Mouse (Mus musculus): ENCODE data around the gene Hs6st3. TPM values are rescaled to one million over a fixed set of nuclear protein-coding genes. Genes with fewer than 3 reads are reported as not detected.
A peak's percentile ranks its signal among the peaks of the same experiment; 100 is the strongest.

The Hs6st3 gene
- polyA plus RNA-seq, 1 experiment from 2014 or later, result 1.4 TPM

GRCm38 (mm10) chr14:119813898-119814297 lies 675.8 kb downstream of the Hs6st3 start:
- Histone ChIP-seq H3K27me3 (ENCODE audit: insufficient read depth, low read length) (no peaks in the 10 kb centered on the region), H3K36me3 (ENCODE audit: insufficient read depth) (no peaks in the 10 kb centered on the region), H3K9me3 (ENCODE audit: low read depth, low read length) (no peaks in the 10 kb centered on the region), H3K4me3 (ENCODE audit: low read depth, low read length) (no peak overlapping the region), H3K4me1 (ENCODE audit: insufficient read depth) (no peaks in the 10 kb centered on the region), H3K27ac (ENCODE audit: low read depth) (no peak overlapping the region), H3K9ac (no peak overlapping the region), H3K4me2 (no peak overlapping the region)
- WGBS, result 92% methylated on average over 4 of the region's 4 CpGs
- DNase-seq, result no peak
- TF ChIP-seq CTCF (IDR thresholded peaks at IDR 0.05; ENCODE audit: low read depth), result no peak
- no peak for ATAC-seq (ENCODE audit: insufficient read depth)

DNA sequence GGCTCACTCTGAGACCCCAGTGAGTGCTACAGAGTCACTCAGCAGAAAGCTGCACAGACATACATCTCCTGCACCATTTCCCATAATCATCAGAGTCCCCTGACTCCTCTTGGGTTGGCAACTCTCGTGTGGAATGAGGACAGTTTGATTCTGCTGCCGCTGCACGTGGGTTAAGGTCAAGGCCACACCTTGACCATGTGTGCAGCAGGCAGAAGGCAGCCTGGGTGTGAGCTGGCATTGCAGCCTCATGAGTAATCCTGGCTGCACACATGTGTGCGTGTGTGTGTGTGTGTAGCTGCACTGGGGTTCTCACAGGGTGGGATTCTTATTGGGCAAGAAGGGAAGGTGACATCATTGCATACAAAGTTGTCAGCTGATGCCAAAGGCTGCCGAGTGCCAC lies 677.5 kb downstream of the Hs6st3 start:
- Histone ChIP-seq H3K4me1 (ENCODE audit: insufficient read depth) (no peaks in the 10 kb centered on the region), H3K9ac (no peak overlapping the region), H3K27ac (ENCODE audit: low read depth) (no peak overlapping the region), H3K4me2 (no peak overlapping the region), H3K9me3 (ENCODE audit: low read depth, low read length) (no peaks in the 10 kb centered on the region), H3K4me3 (ENCODE audit: low read depth, low read length) (no peak overlapping the region), H3K27me3 (ENCODE audit: insufficient read depth, low read length) (no peaks in the 10 kb centered on the region), H3K36me3 (ENCODE audit: insufficient read depth) (no peaks in the 10 kb centered on the region)
- ATAC-seq (ENCODE audit: insufficient read depth) (no peak), DNase-seq (no peak)
- no peak for TF ChIP-seq CTCF (IDR thresholded peaks at IDR 0.05; ENCODE audit: low read depth)
- WGBS, result 76% methylated on average over 5 of the region's 5 CpGs

- DNase-seq (no peak), ATAC-seq (ENCODE audit: insufficient read depth) (no peak)
- no peak overlapping the region for H3K4me2 ChIP-seq
- H3K27ac ChIP-seq (ENCODE audit: low read depth), result no peak overlapping the region
- H3K4me3 ChIP-seq (ENCODE audit: low read depth, low read length), result no peak overlapping the region
- no peaks in the 10 kb centered on the region for H3K4me1 ChIP-seq (ENCODE audit: insufficient read depth)
- TF ChIP-seq CTCF (IDR thresholded peaks at IDR 0.05; ENCODE audit: low read depth), result peak; percentile 26
- no peaks in the 10 kb centered on the region for H3K36me3 ChIP-seq (ENCODE audit: insufficient read depth)
- no peaks in the 10 kb centered on the region for H3K27me3 ChIP-seq (ENCODE audit: insufficient read depth, low read length)
- no peak overlapping the region for H3K9ac ChIP-seq
- 44% methylated on average over 6 of the region's 6 CpGs for WGBS
- no peaks in the 10 kb centered on the region for H3K9me3 ChIP-seq (ENCODE audit: low read depth, low read length)
Observed at GRCm38 (mm10) chr14:119820562-119820961, 682.4 kb downstream of the Hs6st3 start.

GRCm38 (mm10) chr14:119831165-119832011 lies 693.2 kb downstream of the Hs6st3 start:
- ATAC-seq (ENCODE audit: insufficient read depth) (peak; percentile 55; the same call in 1 of the 2 replicates), DNase-seq (peak; percentile 60)
- Histone ChIP-seq H3K4me2 (peak overlapping the region; percentile 15; the same call in 1 of the 2 replicates), H3K4me3 (ENCODE audit: low read depth, low read length) (no peak overlapping the region), H3K9ac (no peak overlapping the region), H3K27me3 (ENCODE audit: insufficient read depth, low read length) (no peaks in the 10 kb centered on the region), H3K27ac (ENCODE audit: low read depth) (no peak overlapping the region), H3K4me1 (ENCODE audit: insufficient read depth) (0 out of 2 replicates have a peak, but pooled peaks cover 6% of the 10 kb centered on the region), H3K36me3 (ENCODE audit: insufficient read depth) (no peaks in the 10 kb centered on the region), H3K9me3 (ENCODE audit: low read depth, low read length) (no peaks in the 10 kb centered on the region)
- WGBS, result 27% methylated on average over 19 of the region's 19 CpGs
- no peak for TF ChIP-seq CTCF (IDR thresholded peaks at IDR 0.05; ENCODE audit: low read depth)

DNA sequence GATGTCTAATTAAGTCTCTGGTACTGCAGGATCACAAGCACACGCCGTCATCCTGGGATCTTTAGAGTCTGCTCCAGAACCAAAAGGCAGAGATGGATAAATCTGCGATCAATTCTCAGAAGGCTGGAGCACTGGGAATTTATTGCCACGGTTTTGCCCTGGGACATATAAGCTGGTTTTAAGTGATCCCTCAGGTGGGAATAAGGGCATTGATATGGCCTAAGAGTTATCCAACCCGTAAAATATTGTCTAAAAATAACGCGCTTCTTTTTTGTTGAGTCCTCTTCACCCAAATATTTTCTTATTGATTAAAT lies 693.8 kb downstream of the Hs6st3 start:
- Histone ChIP-seq H3K4me1 (ENCODE audit: insufficient read depth) (0 out of 2 replicates have a peak, but pooled peaks cover 6% of the 10 kb centered on the region), H3K27me3 (ENCODE audit: insufficient read depth, low read length) (no peaks in the 10 kb centered on the region), H3K27ac (ENCODE audit: low read depth) (no peak overlapping the region), H3K9ac (no peak overlapping the region), H3K4me3 (ENCODE audit: low read depth, low read length) (no peak overlapping the region), H3K4me2 (no peak overlapping the region), H3K36me3 (ENCODE audit: insufficient read depth) (no peaks in the 10 kb centered on the region), H3K9me3 (ENCODE audit: low read depth, low read length) (no peaks in the 10 kb centered on the region)
- no peak for TF ChIP-seq CTCF (IDR thresholded peaks at IDR 0.05; ENCODE audit: low read depth)
- no peak for DNase-seq
- ATAC-seq (ENCODE audit: insufficient read depth), result no peak
- 71% methylated on average over 7 of the region's 7 CpGs for WGBS

DNA sequence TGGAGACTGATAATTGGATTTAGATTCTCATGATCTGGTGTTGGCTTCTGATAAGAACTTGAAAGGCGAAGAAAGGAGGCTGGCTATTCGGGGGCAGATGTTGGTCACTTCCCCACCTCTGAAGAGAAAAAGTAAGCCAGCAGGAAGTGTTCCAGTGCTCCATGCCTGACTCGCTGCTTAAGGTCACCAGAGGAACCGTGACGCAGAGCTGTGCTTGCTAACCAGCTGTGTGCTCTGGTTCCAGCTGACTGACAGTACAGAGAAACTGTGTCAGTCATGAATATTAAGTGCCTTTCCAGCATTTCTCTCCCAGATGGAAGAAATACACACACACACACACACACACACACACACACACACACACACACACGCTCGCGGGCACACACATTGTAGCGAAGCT lies 694.8 kb downstream of the Hs6st3 start:
- H3K27me3 ChIP-seq (ENCODE audit: insufficient read depth, low read length), result no peaks in the 10 kb centered on the region

GRCm38 (mm10) chr14:119834008-119834700 lies 696.0 kb downstream of the Hs6st3 start:
- no peaks in the 10 kb centered on the region for H3K9me3 ChIP-seq (ENCODE audit: low read depth, low read length)
- H3K27ac ChIP-seq (ENCODE audit: low read depth), result peak overlapping the region; percentile 76
- no peak for TF ChIP-seq CTCF (IDR thresholded peaks at IDR 0.05; ENCODE audit: low read depth)
- H3K9ac ChIP-seq, result no peak overlapping the region
- H3K4me1 ChIP-seq (ENCODE audit: insufficient read depth), result 0 out of 2 replicates have a peak, but pooled peaks cover 6% of the 10 kb centered on the region
- WGBS, result 29% methylated on average over 8 of the region's 8 CpGs
- H3K36me3 ChIP-seq (ENCODE audit: insufficient read depth), result no peaks in the 10 kb centered on the region
- peak; percentile 96 for ATAC-seq (ENCODE audit: insufficient read depth)
- peak; percentile 94 for DNase-seq
- H3K4me3 ChIP-seq (ENCODE audit: low read depth, low read length), result no peak overlapping the region
- no peaks in the 10 kb centered on the region for H3K27me3 ChIP-seq (ENCODE audit: insufficient read depth, low read length)
- H3K4me2 ChIP-seq, result no peak overlapping the region

More for the DNA sequence above, 694.8 kb downstream of the Hs6st3 start:
- no peak overlapping the region for H3K4me2 ChIP-seq
- peak overlapping the region; percentile 60 for H3K27ac ChIP-seq (ENCODE audit: low read depth)
- DNase-seq (peak; percentile 68), ATAC-seq (ENCODE audit: insufficient read depth) (no peak)
- 39% methylated on average over 9 of the region's 9 CpGs for WGBS
- no peak overlapping the region for H3K4me3 ChIP-seq (ENCODE audit: low read depth, low read length)
- no peak for TF ChIP-seq CTCF (IDR thresholded peaks at IDR 0.05; ENCODE audit: low read depth)
- no peak overlapping the region for H3K9ac ChIP-seq
- H3K9me3 ChIP-seq (ENCODE audit: low read depth, low read length), result no peaks in the 10 kb centered on the region
- no peaks in the 10 kb centered on the region for H3K36me3 ChIP-seq (ENCODE audit: insufficient read depth)
- H3K4me1 ChIP-seq (ENCODE audit: insufficient read depth), result 0 out of 2 replicates have a peak, but pooled peaks cover 6% of the 10 kb centered on the region

Data from lung, embryonic 14.5 days (tissue).